Mouse (Mus musculus) forebrain, embryonic 10.5 days (tissue): ENCODE data around the gene AY074887. TPM values are rescaled to one million over a fixed set of nuclear protein-coding genes. Genes with fewer than 3 reads are reported as not detected.

Source experiments
- polyA plus RNA-seq: library from polyadenylated mRNA; unstranded; fragments of >200 nt; fragmentation: Nextera tagmentation; extraction: Ambion mirVana; gene quantifications from 2 replicates; pipeline ENCODE4 v1.2.1, GENCODE M21; 2016

AY074887 gene
- polyA plus RNA-seq, 1 experiment from 2014 or later, result 0.77 TPM

Other genes with a start within 250 kb of the AY074887 start
- gene Wdr61, start 216.5 kb downstream of the AY074887 start, polyA plus RNA-seq, result 183 and 188 TPM in 2 replicates
- 1,057 and 1,193 TPM in 2 replicates for gene Crabp1, start 186.2 kb downstream of the AY074887 start, polyA plus RNA-seq
- 46.0 and 46.4 TPM in 2 replicates for gene Ireb2, start 87.2 kb downstream of the AY074887 start, polyA plus RNA-seq
- gene Hykk, start 33.7 kb downstream of the AY074887 start, polyA plus RNA-seq, result 4.3 and 5.0 TPM in 2 replicates
- 327 and 338 TPM in 2 replicates for gene Psma4, start 208 bp downstream of the AY074887 start, polyA plus RNA-seq
- 0.42 TPM in 2 replicates for gene Chrna5, start 29.9 kb upstream of the AY074887 start, polyA plus RNA-seq
- gene Chrna3, start 75.6 kb upstream of the AY074887 start, polyA plus RNA-seq, result 4.9 and 5.4 TPM in 2 replicates
- gene Chrnb4, start 97.8 kb upstream of the AY074887 start, polyA plus RNA-seq, result 1.6 and 1.8 TPM in 2 replicates
- gene Ube2q2, start 197.9 kb upstream of the AY074887 start, polyA plus RNA-seq, result 35.4 and 37.0 TPM in 2 replicates